Mouse (Mus musculus) stomach, embryonic 14.5 days (tissue): ENCODE results near the gene Arvcf. TPM values are rescaled to one million over a fixed set of nuclear protein-coding genes. Genes with fewer than 3 reads are reported as not detected.

Experiments
- ATAC-seq: fragments of 200-750 bp; cut with Nextera tagmentation; 2 replicates; pipeline ENCODE4 v1.8.0; 2017; ENCODE audit warnings: low read depth, moderate TSS enrichment; ENCODE audit not compliant: insufficient number of reproducible peaks, insufficient read depth, low FRiP score
- H3K27ac ChIP-seq: fragments of 300-500 bp; sonication (generic); 2 replicates; pipeline ENCODE4 v1.5.1; 2014; ENCODE audit warnings: mild to moderate bottlenecking, low read length, moderate library complexity, mixed read lengths
- H3K27me3 ChIP-seq: fragments of 300-500 bp; sonication (generic); 2 replicates; pipeline ENCODE4 v1.6.1; 2014; ENCODE audit warnings: low read length, control low read depth, mixed read lengths; ENCODE audit not compliant: control insufficient read depth, insufficient read depth
- H3K36me3 ChIP-seq: fragments of 300-500 bp; sonication (generic); 2 replicates; pipeline ENCODE4 v1.6.1; 2014; ENCODE audit warnings: mild to moderate bottlenecking, control low read depth, low read length, moderate library complexity, mixed read lengths; ENCODE audit not compliant: control insufficient read depth, insufficient read depth
- H3K4me1 ChIP-seq: fragments of 300-500 bp; sonication (generic); 2 replicates; pipeline ENCODE4 v1.6.1; 2014; ENCODE audit warnings: low read length, control low read depth, mixed read lengths; ENCODE audit not compliant: control insufficient read depth, insufficient read depth
- H3K4me2 ChIP-seq: fragments of 300-500 bp; sonication (generic); replicated peaks from 2 replicates; pipeline ENCODE4 v1.6.1; 2014; ENCODE audit warnings: low read depth, low read length, control low read depth
- H3K4me3 ChIP-seq: fragments of 300-500 bp; sonication (generic); 2 replicates; pipeline ENCODE4 v1.5.1; 2014; ENCODE audit warnings: low read depth, low read length, control low read depth
- H3K9ac ChIP-seq: fragments of 300-500 bp; sonication (generic); replicated peaks from 2 replicates; pipeline ENCODE4 v1.6.1; 2014; ENCODE audit warnings: low read depth, mild to moderate bottlenecking, control low read depth, low read length, moderate library complexity, mixed read lengths
- H3K9me3 ChIP-seq: fragments of 300-500 bp; sonication (generic); 2 replicates; pipeline ENCODE4 v1.6.1; 2016; ENCODE audit warnings: low read depth, low read length, control low read depth; ENCODE audit not compliant: control insufficient read depth
- WGBS: fragments of 180-500 bp; shearing (Covaris S2); extraction: QIAGEN DNeasy Blood & Tissue Kit; methylation state at CpG from one replicate; pipeline ENCODE4 v1.1.7; 2014; 5-methylcytosine and 5-hydroxymethylcytosine counted together
- polyA plus RNA-seq: library from polyadenylated mRNA; unstranded; fragments of >200 nt; fragmentation: Nextera tagmentation; extraction: Ambion mirVana; gene quantifications from 2 replicates; pipeline ENCODE4 v1.2.1, GENCODE M21; 2014

The Arvcf gene
- polyA plus RNA-seq, 1 experiment from 2014 or later, result 27.9 TPM

DNA sequence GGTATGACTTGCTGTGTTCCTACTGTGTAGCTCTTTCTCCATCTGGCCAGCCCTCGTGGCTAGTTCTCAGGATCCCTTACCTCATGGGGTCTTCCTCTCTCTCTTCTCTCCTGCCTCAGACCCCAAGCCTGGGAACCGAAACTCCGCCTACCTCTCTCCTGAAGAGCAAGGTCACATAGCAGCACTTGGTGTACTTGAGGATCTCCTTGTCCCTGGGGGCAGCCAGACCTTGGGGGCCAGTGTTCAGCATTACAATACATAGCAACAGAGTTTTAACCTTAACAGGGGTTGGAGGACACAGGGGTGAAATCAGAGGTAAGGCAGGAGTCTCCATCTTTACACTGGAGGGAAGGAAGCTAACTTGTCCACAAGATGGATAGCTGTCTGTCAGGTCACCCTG lies 39.0 kb downstream of the Arvcf start:
- no peak overlapping the region for H3K9ac ChIP-seq

GRCm38 (mm10) chr16:18387704-18388582 lies 40.0 kb downstream of the Arvcf start:
- H3K9ac ChIP-seq, result no peak overlapping the region
- H3K27me3 ChIP-seq, result no peaks in the 10 kb centered on the region
- peak overlapping the region; percentile 6; the same call in 1 of the 2 replicates for H3K27ac ChIP-seq
- H3K4me1 ChIP-seq, result peaks cover 25% of the 10 kb centered on the region; the same call in 1 of the 2 replicates
- H3K4me3 ChIP-seq, result no peak overlapping the region
- H3K4me2 ChIP-seq, result no peak overlapping the region
- no peaks in the 10 kb centered on the region for H3K36me3 ChIP-seq
- ATAC-seq, result no peak
- H3K9me3 ChIP-seq, result no peaks in the 10 kb centered on the region
- 35% methylated on average over 6 of the region's 7 CpGs for WGBS

More for the DNA sequence above, 39.0 kb downstream of the Arvcf start:
- ATAC-seq, result no peak
- H3K4me2 ChIP-seq, result no peak overlapping the region
- peaks cover 30% of the 10 kb centered on the region; the same call in 1 of the 2 replicates for H3K4me1 ChIP-seq
- no peaks in the 10 kb centered on the region for H3K9me3 ChIP-seq
- H3K27ac ChIP-seq, result no peak overlapping the region
- WGBS, result 64% methylated on average over 3 of the region's 3 CpGs
- no peaks in the 10 kb centered on the region for H3K27me3 ChIP-seq
- H3K4me3 ChIP-seq, result no peak overlapping the region
- no peaks in the 10 kb centered on the region for H3K36me3 ChIP-seq

- 79% methylated on average over 14 of the region's 14 CpGs for WGBS
- H3K4me1 ChIP-seq, result peaks cover 25% of the 10 kb centered on the region; the same call in 1 of the 2 replicates
- H3K4me3 ChIP-seq, result no peak overlapping the region
- H3K9ac ChIP-seq, result no peak overlapping the region
- H3K27me3 ChIP-seq, result no peaks in the 10 kb centered on the region
- H3K27ac ChIP-seq, result peak overlapping the region; percentile 6; the same call in 1 of the 2 replicates
- no peak overlapping the region for H3K4me2 ChIP-seq
- no peak for ATAC-seq
- no peaks in the 10 kb centered on the region for H3K36me3 ChIP-seq
- H3K9me3 ChIP-seq, result no peaks in the 10 kb centered on the region
These were observed 40.8 kb downstream of the Arvcf start for GRCm38 (mm10) chr16:18388583-18389435.

GRCm38 (mm10) chr16:18390399-18390798 lies 42.4 kb downstream of the Arvcf start:
- Histone ChIP-seq H3K4me2 (no peak overlapping the region), H3K27me3 (no peaks in the 10 kb centered on the region), H3K27ac (no peak overlapping the region), H3K4me1 (peaks cover 33% of the 10 kb centered on the region; the same call in 1 of the 2 replicates), H3K9me3 (no peaks in the 10 kb centered on the region), H3K36me3 (no peaks in the 10 kb centered on the region), H3K4me3 (no peak overlapping the region), H3K9ac (no peak overlapping the region)
- 73% methylated on average over 6 of the region's 6 CpGs for WGBS
- no peak for ATAC-seq

- H3K9ac ChIP-seq, result no peak overlapping the region
- H3K27me3 ChIP-seq, result no peaks in the 10 kb centered on the region
- no peak overlapping the region for H3K4me3 ChIP-seq
- no peaks in the 10 kb centered on the region for H3K36me3 ChIP-seq
- 99% methylated on average over 3 of the region's 3 CpGs for WGBS
- peaks cover 40% of the 10 kb centered on the region for H3K4me1 ChIP-seq
- ATAC-seq, result no peak
- H3K4me2 ChIP-seq, result no peak overlapping the region
- no peak overlapping the region for H3K27ac ChIP-seq
- no peaks in the 10 kb centered on the region for H3K9me3 ChIP-seq
These were observed 43.1 kb downstream of the Arvcf start for GRCm38 (mm10) chr16:18391127-18391526.

DNA sequence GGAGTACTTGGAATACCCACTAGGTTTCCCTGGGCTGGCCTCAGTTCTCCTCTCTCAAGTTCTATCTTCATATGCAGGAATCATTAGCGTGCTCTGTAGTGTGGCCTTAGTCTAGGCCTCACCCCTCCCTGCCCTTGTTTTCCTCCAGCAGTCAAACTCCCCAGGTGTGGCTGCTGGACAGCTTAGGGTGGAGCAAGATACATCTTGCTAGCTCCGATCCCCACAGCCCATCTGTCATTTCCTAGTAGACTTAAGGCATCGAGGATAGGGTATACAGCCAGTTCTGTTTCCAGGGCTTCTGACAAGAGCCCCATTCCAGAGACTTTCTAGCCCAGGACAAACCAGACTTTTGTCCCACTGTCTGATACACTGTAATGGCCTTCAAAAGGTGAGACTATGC lies 43.7 kb downstream of the Arvcf start:
- H3K27ac ChIP-seq, result no peak overlapping the region
- ATAC-seq, result no peak
- peaks cover 44% of the 10 kb centered on the region for H3K4me1 ChIP-seq
- H3K36me3 ChIP-seq, result no peaks in the 10 kb centered on the region
- H3K4me2 ChIP-seq, result no peak overlapping the region
- 77% methylated on average over 3 of the region's 3 CpGs for WGBS
- H3K9ac ChIP-seq, result no peak overlapping the region
- H3K9me3 ChIP-seq, result no peaks in the 10 kb centered on the region
- no peak overlapping the region for H3K4me3 ChIP-seq
- H3K27me3 ChIP-seq, result no peaks in the 10 kb centered on the region

- H3K9ac ChIP-seq, result peak overlapping the region; percentile 73
- peak overlapping the region; percentile 75 for H3K4me3 ChIP-seq
- H3K4me2 ChIP-seq, result peak overlapping the region; percentile 72
- no peaks in the 10 kb centered on the region for H3K27me3 ChIP-seq
- WGBS, result 1% methylated on average over 61 of the region's 63 CpGs
- H3K9me3 ChIP-seq, result no peaks in the 10 kb centered on the region
- ATAC-seq, result peak; percentile 82
- H3K27ac ChIP-seq, result peak overlapping the region; percentile 79; the same call in 1 of the 2 replicates
- H3K36me3 ChIP-seq, result peaks cover 8% of the 10 kb centered on the region; the same call in 1 of the 2 replicates
- H3K4me1 ChIP-seq, result peaks cover 41% of the 10 kb centered on the region
These were observed 44.8 kb downstream of the Arvcf start for GRCm38 (mm10) chr16:18392469-18393426.
